Mouse (Mus musculus): Measurements from ENCODE around the gene Cald1. TPM values are rescaled to one million over a fixed set of nuclear protein-coding genes. Genes with fewer than 3 reads are reported as not detected.

Cald1 gene
- polyA plus RNA-seq, 1 experiment from 2014 or later = 370 TPM

- H3K27ac ChIP-seq = 0 out of 2 replicates have a peak overlapping the region, but pooled peaks have one; percentile 46
- no peak overlapping the region for H3K9ac ChIP-seq
- H3K9me3 ChIP-seq = no peaks in the 10 kb centered on the region
- 66% methylated on average over 5 of the region's 5 CpGs for WGBS
- ATAC-seq (ENCODE audit: insufficient number of reproducible peaks, insufficient read depth, low FRiP score, low TSS enrichment) = no peak
- no peak overlapping the region for H3K4me2 ChIP-seq (replicated peaks)
- H3K36me3 ChIP-seq = no peaks in the 10 kb centered on the region
- no peak overlapping the region for H3K4me3 ChIP-seq
- no peaks in the 10 kb centered on the region for H3K27me3 ChIP-seq
- H3K4me1 ChIP-seq = peaks cover 12% of the 10 kb centered on the region
These were observed 49.9 kb downstream of the Cald1 start for GRCm38 (mm10) chr6:34648017-34648787.

GRCm38 (mm10) chr6:34651298-34651697 lies 53.0 kb downstream of the Cald1 start:
- no peaks in the 10 kb centered on the region for H3K9me3 ChIP-seq
- no peak overlapping the region for H3K27ac ChIP-seq
- H3K36me3 ChIP-seq = no peaks in the 10 kb centered on the region
- H3K9ac ChIP-seq = no peak overlapping the region
- 79% methylated on average over 7 of the region's 7 CpGs for WGBS
- H3K4me1 ChIP-seq = peaks cover 8% of the 10 kb centered on the region; the same call in 1 of the 2 replicates
- H3K4me2 ChIP-seq (replicated peaks) = no peak overlapping the region
- H3K27me3 ChIP-seq = no peaks in the 10 kb centered on the region
- no peak overlapping the region for H3K4me3 ChIP-seq
- no peak for ATAC-seq (ENCODE audit: insufficient number of reproducible peaks, insufficient read depth, low FRiP score, low TSS enrichment)

GRCm38 (mm10) chr6:34655719-34656118 lies 57.4 kb downstream of the Cald1 start:
- Histone ChIP-seq H3K36me3 (no peaks in the 10 kb centered on the region), H3K27ac (no peak overlapping the region), H3K9ac (no peak overlapping the region), H3K27me3 (no peaks in the 10 kb centered on the region), H3K4me3 (no peak overlapping the region), H3K4me2 (replicated peaks) (no peak overlapping the region), H3K4me1 (0 out of 2 replicates have a peak, but pooled peaks cover 4% of the 10 kb centered on the region), H3K9me3 (no peaks in the 10 kb centered on the region)
- WGBS = 70% methylated on average over 3 of the region's 3 CpGs
- no peak for ATAC-seq (ENCODE audit: insufficient number of reproducible peaks, insufficient read depth, low FRiP score, low TSS enrichment)

GRCm38 (mm10) chr6:34658791-34659190 lies 60.5 kb downstream of the Cald1 start:
- H3K27me3 ChIP-seq = no peaks in the 10 kb centered on the region
- H3K4me3 ChIP-seq = no peak overlapping the region
- H3K9ac ChIP-seq = no peak overlapping the region
- WGBS = 88% methylated on average over 5 of the region's 5 CpGs
- no peaks in the 10 kb centered on the region for H3K4me1 ChIP-seq
- ATAC-seq (ENCODE audit: insufficient number of reproducible peaks, insufficient read depth, low FRiP score, low TSS enrichment) = no peak
- peaks cover 6% of the 10 kb centered on the region; the same call in 1 of the 2 replicates for H3K36me3 ChIP-seq
- H3K27ac ChIP-seq = no peak overlapping the region
- no peaks in the 10 kb centered on the region for H3K9me3 ChIP-seq
- H3K4me2 ChIP-seq (replicated peaks) = no peak overlapping the region

GRCm38 (mm10) chr6:34660724-34661123 lies 62.4 kb downstream of the Cald1 start:
- 0 out of 2 replicates have a peak overlapping the region, but pooled peaks have one; percentile 20 for H3K27ac ChIP-seq
- H3K4me1 ChIP-seq = no peaks in the 10 kb centered on the region
- no peak overlapping the region for H3K4me3 ChIP-seq
- H3K9me3 ChIP-seq = no peaks in the 10 kb centered on the region
- ATAC-seq (ENCODE audit: insufficient number of reproducible peaks, insufficient read depth, low FRiP score, low TSS enrichment) = no peak
- no peaks in the 10 kb centered on the region for H3K27me3 ChIP-seq
- no peak overlapping the region for H3K4me2 ChIP-seq (replicated peaks)
- WGBS = 68% methylated on average over 8 of the region's 8 CpGs
- H3K36me3 ChIP-seq = peaks cover 6% of the 10 kb centered on the region; the same call in 1 of the 2 replicates
- no peak overlapping the region for H3K9ac ChIP-seq

GRCm38 (mm10) chr6:34662626-34663025 lies 64.3 kb downstream of the Cald1 start:
- peaks cover 10% of the 10 kb centered on the region; the same call in 1 of the 2 replicates for H3K36me3 ChIP-seq
- no peak for ATAC-seq (ENCODE audit: insufficient number of reproducible peaks, insufficient read depth, low FRiP score, low TSS enrichment)
- no peak overlapping the region for H3K27ac ChIP-seq
- H3K4me2 ChIP-seq (replicated peaks) = no peak overlapping the region
- H3K9me3 ChIP-seq = no peaks in the 10 kb centered on the region
- 65% methylated on average over 6 of the region's 6 CpGs for WGBS
- H3K4me1 ChIP-seq = no peaks in the 10 kb centered on the region
- H3K27me3 ChIP-seq = no peaks in the 10 kb centered on the region
- H3K4me3 ChIP-seq = no peak overlapping the region
- H3K9ac ChIP-seq = no peak overlapping the region

GRCm38 (mm10) chr6:34664291-34664690 lies 66.0 kb downstream of the Cald1 start:
- Histone ChIP-seq H3K9me3 (no peaks in the 10 kb centered on the region), H3K4me3 (no peak overlapping the region), H3K4me1 (peaks cover 6% of the 10 kb centered on the region; the same call in 1 of the 2 replicates), H3K9ac (no peak overlapping the region), H3K36me3 (peaks cover 10% of the 10 kb centered on the region; the same call in 1 of the 2 replicates), H3K27ac (no peak overlapping the region), H3K27me3 (no peaks in the 10 kb centered on the region), H3K4me2 (replicated peaks) (no peak overlapping the region)
- no peak for ATAC-seq (ENCODE audit: insufficient number of reproducible peaks, insufficient read depth, low FRiP score, low TSS enrichment)
- 92% methylated on average over 4 of the region's 4 CpGs for WGBS

- no peak for ATAC-seq (ENCODE audit: insufficient number of reproducible peaks, insufficient read depth, low FRiP score, low TSS enrichment)
- Histone ChIP-seq H3K4me1 (peaks cover 11% of the 10 kb centered on the region; the same call in 1 of the 2 replicates), H3K36me3 (peaks cover 10% of the 10 kb centered on the region; the same call in 1 of the 2 replicates), H3K9me3 (no peaks in the 10 kb centered on the region), H3K27me3 (no peaks in the 10 kb centered on the region), H3K9ac (no peak overlapping the region), H3K4me3 (no peak overlapping the region), H3K27ac (no peak overlapping the region), H3K4me2 (replicated peaks) (no peak overlapping the region)
- 74% methylated on average over 5 of the region's 5 CpGs for WGBS
These were observed 66.4 kb downstream of the Cald1 start for GRCm38 (mm10) chr6:34664749-34665148.

- 87% methylated on average over 5 of the region's 5 CpGs for WGBS
- Histone ChIP-seq H3K27me3 (no peaks in the 10 kb centered on the region), H3K4me1 (peaks cover 16% of the 10 kb centered on the region; the same call in 1 of the 2 replicates), H3K4me2 (replicated peaks) (no peak overlapping the region), H3K36me3 (0 out of 2 replicates have a peak, but pooled peaks cover 4% of the 10 kb centered on the region), H3K4me3 (no peak overlapping the region), H3K9me3 (no peaks in the 10 kb centered on the region), H3K27ac (0 out of 2 replicates have a peak overlapping the region, but pooled peaks have one; percentile 2), H3K9ac (no peak overlapping the region)
- ATAC-seq (ENCODE audit: insufficient number of reproducible peaks, insufficient read depth, low FRiP score, low TSS enrichment) = no peak
These were observed 70.5 kb downstream of the Cald1 start for GRCm38 (mm10) chr6:34668739-34669254.

- WGBS = 52% methylated on average over 1 of the region's 1 CpGs
These were observed 73.1 kb downstream of the Cald1 start for GRCm38 (mm10) chr6:34671355-34671754.

GRCm38 (mm10) chr6:34674416-34674815 lies 76.1 kb downstream of the Cald1 start:
- Histone ChIP-seq H3K9me3 (no peaks in the 10 kb centered on the region), H3K4me2 (replicated peaks) (no peak overlapping the region), H3K4me3 (no peak overlapping the region), H3K9ac (no peak overlapping the region), H3K27me3 (no peaks in the 10 kb centered on the region), H3K27ac (no peak overlapping the region), H3K36me3 (no peaks in the 10 kb centered on the region), H3K4me1 (peaks cover 8% of the 10 kb centered on the region; the same call in 1 of the 2 replicates)
- no peak for ATAC-seq (ENCODE audit: insufficient number of reproducible peaks, insufficient read depth, low FRiP score, low TSS enrichment)
- 88% methylated on average over 7 of the region's 7 CpGs for WGBS

More at GRCm38 (mm10) chr6:34671355-34671754, 73.1 kb downstream of the Cald1 start:
- no peaks in the 10 kb centered on the region for H3K27me3 ChIP-seq
- no peak overlapping the region for H3K4me2 ChIP-seq (replicated peaks)
- 0 out of 2 replicates have a peak, but pooled peaks cover 4% of the 10 kb centered on the region for H3K36me3 ChIP-seq
- no peak overlapping the region for H3K27ac ChIP-seq
- peaks cover 16% of the 10 kb centered on the region; the same call in 1 of the 2 replicates for H3K4me1 ChIP-seq
- H3K4me3 ChIP-seq = no peak overlapping the region
- no peaks in the 10 kb centered on the region for H3K9me3 ChIP-seq
- H3K9ac ChIP-seq = no peak overlapping the region
- no peak for ATAC-seq (ENCODE audit: insufficient number of reproducible peaks, insufficient read depth, low FRiP score, low TSS enrichment)

GRCm38 (mm10) chr6:34674897-34675296 lies 76.6 kb downstream of the Cald1 start:
- Histone ChIP-seq H3K27me3 (no peaks in the 10 kb centered on the region), H3K9me3 (no peaks in the 10 kb centered on the region), H3K4me2 (replicated peaks) (no peak overlapping the region), H3K4me1 (0 out of 2 replicates have a peak, but pooled peaks cover 5% of the 10 kb centered on the region), H3K27ac (no peak overlapping the region), H3K36me3 (no peaks in the 10 kb centered on the region), H3K9ac (no peak overlapping the region), H3K4me3 (no peak overlapping the region)
- ATAC-seq (ENCODE audit: insufficient number of reproducible peaks, insufficient read depth, low FRiP score, low TSS enrichment) = no peak
- WGBS = 70% methylated on average over 10 of the region's 10 CpGs
